Mouse (Mus musculus) heart, postnatal 0 days (tissue): ENCODE measurements around the gene Cdk5r2. TPM values are rescaled to one million over a fixed set of nuclear protein-coding genes. Genes with fewer than 3 reads are reported as not detected.

ENCODE experiments used
- ATAC-seq: fragments of 200-750 bp; cut with Nextera tagmentation; 2 replicates; pipeline ENCODE4 v1.8.0; 2017; ENCODE audit warnings: low read depth, moderate number of reproducible peaks, moderate library complexity; ENCODE audit not compliant: insufficient read depth
- DNase-seq: peaks from one replicate; pipeline ENCODE4 v3.0.0-alpha.2; 2016; ENCODE audit warnings: low spot score
- H3K27ac ChIP-seq: fragments of 300-500 bp; sonication (generic); 2 replicates; pipeline ENCODE4 v1.5.1; 2014; ENCODE audit warnings: low read depth, mild to moderate bottlenecking
- H3K27me3 ChIP-seq: fragments of 300-500 bp; sonication (generic); 2 replicates; pipeline ENCODE4 v1.6.1; 2014; ENCODE audit warnings: low read length, mixed read lengths; ENCODE audit not compliant: control insufficient read depth, insufficient read depth
- H3K36me3 ChIP-seq: fragments of 300-500 bp; sonication (generic); replicated peaks from 2 replicates; pipeline ENCODE4 v1.6.1; 2014; ENCODE audit warnings: low read length, mixed read lengths; ENCODE audit not compliant: control insufficient read depth, insufficient read depth
- H3K4me1 ChIP-seq: fragments of 300-500 bp; sonication (generic); 2 replicates; pipeline ENCODE4 v1.6.1; 2014; ENCODE audit warnings: antibody characterized with exemption; ENCODE audit not compliant: control insufficient read depth, insufficient read depth
- H3K4me2 ChIP-seq: fragments of 300-500 bp; sonication (generic); 2 replicates; pipeline ENCODE4 v1.6.1; 2014; ENCODE audit warnings: low read depth, mild to moderate bottlenecking, low read length, moderate library complexity
- H3K4me3 ChIP-seq: fragments of 300-500 bp; sonication (generic); 2 replicates; pipeline ENCODE4 v1.5.1; 2014; ENCODE audit warnings: low read depth, low read length
- H3K9ac ChIP-seq: fragments of 300-500 bp; sonication (generic); replicated peaks from 2 replicates; pipeline ENCODE4 v1.6.1; 2014; ENCODE audit warnings: low read depth, low read length, mixed read lengths
- H3K9me3 ChIP-seq: fragments of 300-500 bp; sonication (generic); replicated peaks from 2 replicates; pipeline ENCODE4 v1.6.1; 2016; ENCODE audit warnings: low read length; ENCODE audit not compliant: control insufficient read depth
- CTCF ChIP-seq: IDR thresholded peaks from 2 replicates; pipeline ENCODE4 v1.5.1; 2016; ENCODE audit warnings: antibody characterized with exemption, control low read depth, low read depth
- EP300 ChIP-seq: IDR thresholded peaks from 2 replicates; pipeline ENCODE4 v1.6.1; 2016; ENCODE audit warnings: antibody characterized with exemption, low read depth
- WGBS: fragments of 180-500 bp; shearing (Covaris S2); extraction: QIAGEN DNeasy Blood & Tissue Kit; methylation state at CpG from one replicate; pipeline ENCODE4 v1.1.7; 2014; 5-methylcytosine and 5-hydroxymethylcytosine counted together
- polyA plus RNA-seq: library from polyadenylated mRNA; unstranded; fragments of >200 nt; fragmentation: Nextera tagmentation; extraction: Ambion mirVana; gene quantifications from 2 replicates; pipeline ENCODE4 v1.2.1, GENCODE M21; 2015
- total RNA-seq: library from RNA; depleted of rRNA; stranded (reverse); fragments of >200 nt; gene quantifications from 2 replicates; pipeline ENCODE4 v1.2.3, GENCODE M21; 2014; ENCODE audit warnings: low replicate concordance

The Cdk5r2 gene
- total and polyA plus RNA-seq, 2 experiments from 2014 or later = not detected

- peaks cover 5% of the 10 kb centered on the region; the same call in 1 of the 2 replicates for H3K4me1 ChIP-seq
- TF ChIP-seq EP300 = no peak
- no peak for TF ChIP-seq CTCF
- H3K36me3 ChIP-seq = no peaks in the 10 kb centered on the region
- H3K9ac ChIP-seq = no peak overlapping the region
- H3K4me2 ChIP-seq = peak overlapping the region; percentile 42
- H3K27ac ChIP-seq = no peak overlapping the region
- ATAC-seq = peak; percentile 42; the same call in 1 of the 2 replicates
- peaks cover 71% of the 10 kb centered on the region for H3K27me3 ChIP-seq
- no peaks in the 10 kb centered on the region for H3K9me3 ChIP-seq
- peak; percentile 32 for DNase-seq
- WGBS = 1% methylated on average over 29 of the region's 29 CpGs
- H3K4me3 ChIP-seq = peak overlapping the region; percentile 24
These were observed 3.5 kb downstream of the Cdk5r2 start for GRCm38 (mm10) chr1:74858171-74858719.

- Histone ChIP-seq H3K4me1 (peaks cover 5% of the 10 kb centered on the region; the same call in 1 of the 2 replicates), H3K36me3 (no peaks in the 10 kb centered on the region), H3K27me3 (peaks cover 66% of the 10 kb centered on the region), H3K9me3 (no peaks in the 10 kb centered on the region), H3K9ac (no peak overlapping the region), H3K4me3 (0 out of 2 replicates have a peak overlapping the region, but pooled peaks have one; percentile 24), H3K27ac (no peak overlapping the region), H3K4me2 (peak overlapping the region; percentile 42; the same call in 1 of the 2 replicates)
- TF ChIP-seq CTCF = no peak
- no peak for TF ChIP-seq EP300
- 8% methylated on average over 16 of the region's 16 CpGs for WGBS
- DNase-seq (no peak), ATAC-seq (no peak)
These were observed 4.1 kb downstream of the Cdk5r2 start for GRCm38 (mm10) chr1:74858805-74859204.

- Histone ChIP-seq H3K9me3 (no peaks in the 10 kb centered on the region), H3K4me2 (no peak overlapping the region), H3K9ac (no peak overlapping the region), H3K4me3 (no peak overlapping the region), H3K27ac (no peak overlapping the region), H3K36me3 (no peaks in the 10 kb centered on the region), H3K4me1 (peaks cover 5% of the 10 kb centered on the region; the same call in 1 of the 2 replicates), H3K27me3 (peaks cover 60% of the 10 kb centered on the region)
- 36% methylated on average over 6 of the region's 6 CpGs for WGBS
- ATAC-seq (no peak), DNase-seq (no peak)
- TF ChIP-seq EP300 (no peak), CTCF (no peak)
These were observed 4.7 kb downstream of the Cdk5r2 start for GRCm38 (mm10) chr1:74859223-74859984.

GRCm38 (mm10) chr1:74861783-74862182 is 7.0 kb downstream of the Cdk5r2 start:
- TF ChIP-seq EP300 (no peak), CTCF (no peak)
- ATAC-seq = no peak

GRCm38 (mm10) chr1:74872218-74872617 is 17.5 kb downstream of the Cdk5r2 start:
- TF ChIP-seq CTCF (no peak), EP300 (no peak)
- Histone ChIP-seq H3K4me2 (no peak overlapping the region), H3K4me1 (no peaks in the 10 kb centered on the region), H3K27me3 (peaks cover 11% of the 10 kb centered on the region; the same call in 1 of the 2 replicates), H3K9ac (no peak overlapping the region), H3K9me3 (no peaks in the 10 kb centered on the region), H3K36me3 (no peaks in the 10 kb centered on the region), H3K27ac (no peak overlapping the region), H3K4me3 (no peak overlapping the region)
- DNase-seq (no peak), ATAC-seq (no peak)
- 61% methylated on average over 2 of the region's 2 CpGs for WGBS

More at GRCm38 (mm10) chr1:74861783-74862182, 7.0 kb downstream of the Cdk5r2 start:
- Histone ChIP-seq H3K27me3 (peaks cover 37% of the 10 kb centered on the region), H3K4me1 (no peaks in the 10 kb centered on the region), H3K36me3 (no peaks in the 10 kb centered on the region), H3K9ac (no peak overlapping the region), H3K9me3 (no peaks in the 10 kb centered on the region), H3K4me2 (no peak overlapping the region), H3K4me3 (no peak overlapping the region), H3K27ac (no peak overlapping the region)
- DNase-seq = no peak
